Mouse (Mus musculus) lung, postnatal 36 days (tissue): ENCODE measurements around the gene 2900026A02Rik.

Source experiments
- DNase-seq: peaks from one replicate; pipeline ENCODE4 v3.0.0; 2022; ENCODE audit warnings: mixed read lengths

2900026A02Rik gene

GRCm38 (mm10) chr5:113119861-113120465 is 101.1 kb downstream of the 2900026A02Rik start:
- DNase-seq, result no peak

- DNase-seq, result no peak
Observed at GRCm38 (mm10) chr5:113119291-113119690, 101.7 kb downstream of the 2900026A02Rik start.

GRCm38 (mm10) chr5:113118695-113119094 is 102.3 kb downstream of the 2900026A02Rik start:
- DNase-seq, result peak; percentile 42

- DNase-seq, result no peak
Observed at GRCm38 (mm10) chr5:113117361-113117760, 103.7 kb downstream of the 2900026A02Rik start.

GRCm38 (mm10) chr5:113115896-113116295 is 105.1 kb downstream of the 2900026A02Rik start:
- DNase-seq, result no peak

DNA sequence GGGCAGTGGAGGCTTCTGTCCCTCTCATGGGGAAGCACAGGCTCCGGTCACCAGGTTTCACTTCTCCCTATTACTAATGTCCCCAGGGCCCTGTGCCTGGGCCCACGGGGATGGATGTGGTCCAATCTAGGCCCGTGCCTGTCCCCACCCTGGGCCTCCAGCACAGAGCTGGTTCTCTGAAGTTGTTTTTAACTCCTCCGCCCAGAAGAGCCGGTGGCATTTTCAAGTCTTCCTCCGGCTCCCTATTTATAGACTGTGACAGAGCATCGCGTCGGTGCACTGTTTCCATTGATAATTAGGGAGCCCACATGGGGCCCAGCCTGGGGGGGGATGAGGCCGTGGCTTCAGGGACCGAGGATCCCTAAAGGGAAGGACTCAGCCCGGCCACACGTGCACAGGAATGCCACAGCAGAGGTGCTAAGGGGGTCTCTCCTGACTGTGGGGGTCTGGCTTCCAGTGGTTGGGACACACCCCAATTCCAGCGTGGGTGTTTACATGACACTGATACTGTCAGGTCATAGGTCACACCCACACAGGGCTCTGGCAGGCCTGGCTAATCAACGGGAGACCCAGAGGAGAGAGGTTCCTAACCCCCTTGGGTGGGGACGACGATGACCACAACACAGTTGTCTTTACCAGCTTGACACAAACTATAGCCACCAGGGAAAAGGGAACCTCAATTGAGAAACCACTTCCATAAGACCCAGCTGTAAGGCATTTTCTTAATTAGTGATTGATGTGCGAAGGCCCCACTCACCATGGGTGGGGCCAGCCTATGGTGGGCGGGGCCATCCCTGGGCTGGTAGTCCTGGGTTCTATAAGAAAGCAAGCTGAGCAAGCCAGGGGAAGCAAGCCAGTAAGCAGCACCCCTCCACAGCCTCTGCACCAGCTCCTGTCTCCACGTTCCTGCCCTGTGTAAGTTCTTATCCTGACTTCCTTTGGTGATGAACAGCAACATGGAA is 106.5 kb downstream of the 2900026A02Rik start:
- peak; percentile 39 for DNase-seq

DNA sequence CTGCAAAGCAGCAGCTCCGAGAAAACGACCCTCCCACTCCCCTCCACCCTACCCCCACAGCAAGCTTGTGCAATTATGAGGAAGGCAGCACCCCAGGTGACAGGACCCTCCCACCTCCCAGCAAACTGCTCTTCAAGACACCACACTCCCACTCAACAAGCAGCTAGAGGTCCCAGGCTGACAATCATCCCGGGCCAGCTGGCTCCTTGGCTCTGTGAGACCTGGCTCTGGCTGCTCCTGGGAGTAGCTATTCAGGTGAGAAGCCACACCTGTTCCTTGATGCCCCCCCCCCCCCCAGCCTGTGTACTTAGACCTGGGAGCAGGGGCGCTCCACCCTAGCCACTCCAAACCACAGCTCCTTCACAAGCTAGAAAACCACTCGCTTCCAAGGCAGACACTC is 107.9 kb downstream of the 2900026A02Rik start:
- DNase-seq, result no peak

DNA sequence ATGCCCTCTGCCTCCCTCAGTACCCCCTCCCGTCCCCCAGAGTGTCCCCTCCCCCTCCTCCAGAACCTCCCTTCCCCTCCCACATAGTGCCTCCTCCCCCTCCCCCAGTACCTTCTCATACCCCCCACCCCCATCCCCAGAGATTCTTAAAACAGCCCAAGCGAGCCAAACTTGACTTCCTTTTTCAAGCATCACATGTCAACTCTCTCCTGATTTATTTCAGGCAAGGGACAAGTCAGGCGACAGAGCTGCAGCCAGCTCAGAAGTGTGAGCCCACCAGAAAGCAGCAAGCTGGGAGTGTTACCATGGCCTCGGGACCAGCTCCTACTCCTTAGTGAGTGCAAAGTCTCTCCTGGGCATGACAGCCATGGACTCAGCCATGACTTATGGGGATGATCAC is 109.7 kb downstream of the 2900026A02Rik start:
- no peak for DNase-seq

- DNase-seq, result no peak
Observed at GRCm38 (mm10) chr5:113110929-113111328, 110.1 kb downstream of the 2900026A02Rik start.

GRCm38 (mm10) chr5:113109651-113110050 is 111.4 kb downstream of the 2900026A02Rik start:
- peak; percentile 82 for DNase-seq

DNA sequence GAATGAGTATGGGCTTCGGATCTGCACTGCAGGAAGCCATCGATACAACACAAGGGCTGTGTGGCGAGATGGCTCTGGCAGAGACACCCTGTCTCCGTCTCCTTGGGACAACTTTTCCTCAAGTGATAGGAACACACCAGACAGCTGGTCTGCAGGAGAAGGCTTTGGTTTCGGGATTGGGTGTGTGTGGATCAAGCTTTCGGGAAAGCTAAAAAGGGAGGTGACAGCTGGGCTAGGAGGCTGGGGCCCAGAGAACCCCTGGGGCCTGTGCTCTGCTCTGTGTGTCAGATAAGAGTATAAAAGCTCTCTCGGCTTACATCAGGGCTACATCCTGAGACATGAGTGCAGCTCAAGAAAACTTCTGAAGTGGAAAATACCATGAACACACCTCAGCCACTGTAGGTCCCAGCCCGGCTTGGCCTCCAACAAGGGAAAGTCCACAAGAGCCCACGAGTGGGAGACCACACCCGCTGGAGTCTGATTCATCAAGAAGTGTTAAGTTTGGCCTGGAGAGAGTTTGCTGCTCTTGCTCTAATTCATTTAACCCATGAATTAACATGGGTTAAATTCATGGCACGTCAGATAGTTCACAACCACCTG is 112.8 kb downstream of the 2900026A02Rik start:
- no peak for DNase-seq

DNA sequence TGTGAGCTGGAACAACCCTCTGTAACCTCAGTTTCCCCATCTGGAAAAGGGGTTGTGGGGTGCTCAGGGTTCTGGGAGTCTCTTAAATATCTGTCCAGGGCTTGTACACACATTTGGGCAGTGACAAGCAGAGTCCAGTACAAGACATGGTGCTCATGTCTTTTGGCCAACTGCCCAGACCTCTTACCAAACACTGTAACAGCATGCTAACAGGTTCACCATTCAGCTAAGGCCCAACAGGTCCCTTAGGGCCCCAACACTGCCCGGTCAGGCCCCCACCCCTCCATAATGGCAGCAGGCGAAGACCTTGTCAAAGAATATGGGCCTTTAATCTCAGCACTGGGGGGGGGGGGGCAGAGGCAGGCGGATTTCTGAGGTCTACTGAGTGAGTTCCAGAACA is 113.3 kb downstream of the 2900026A02Rik start:
- DNase-seq, result peak; percentile 78

DNA sequence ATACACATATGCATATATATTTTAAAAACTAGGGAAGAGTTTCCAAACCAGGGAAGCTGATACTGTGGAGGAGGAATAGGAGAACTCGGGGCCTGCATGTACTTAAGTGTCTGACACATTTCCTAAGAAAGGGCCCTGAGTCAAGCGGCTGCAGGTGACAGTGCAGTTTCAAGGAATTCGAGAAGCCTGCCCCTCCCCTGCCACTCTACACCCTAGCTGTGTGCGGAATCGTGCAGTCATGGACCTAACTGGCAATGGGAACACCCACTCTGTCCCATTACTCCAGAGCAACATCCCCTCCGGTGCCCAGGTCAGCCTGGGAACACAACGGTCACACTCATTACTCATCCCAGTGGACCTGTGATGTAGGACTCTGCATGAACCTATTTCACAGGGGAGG is 114.4 kb downstream of the 2900026A02Rik start:
- no peak for DNase-seq

DNA sequence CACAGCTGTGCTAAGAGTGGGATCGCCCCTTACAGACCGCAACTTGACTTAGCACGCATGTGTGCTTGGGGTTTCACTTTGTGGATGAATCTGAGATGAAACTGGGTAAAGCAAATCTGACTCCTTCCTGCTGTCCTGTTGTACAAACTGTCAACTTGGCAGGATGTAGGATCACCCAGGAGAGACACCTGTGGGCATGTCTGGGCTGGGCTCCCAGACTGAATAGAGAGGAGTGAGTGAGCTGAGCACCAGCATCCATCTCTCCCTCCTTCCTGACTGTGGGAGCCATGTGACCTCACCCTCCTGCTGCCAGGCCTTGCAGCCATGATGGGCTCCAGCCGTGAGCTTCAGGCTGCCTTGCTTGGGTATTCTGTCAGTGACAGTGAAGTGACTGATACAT is 115.6 kb downstream of the 2900026A02Rik start:
- no peak for DNase-seq

GRCm38 (mm10) chr5:113105035-113105434 is 116.0 kb downstream of the 2900026A02Rik start:
- DNase-seq, result no peak

- DNase-seq, result no peak
Observed at GRCm38 (mm10) chr5:113102455-113102854, 118.6 kb downstream of the 2900026A02Rik start.

GRCm38 (mm10) chr5:113101457-113101856 is 119.6 kb downstream of the 2900026A02Rik start:
- DNase-seq, result no peak

DNA sequence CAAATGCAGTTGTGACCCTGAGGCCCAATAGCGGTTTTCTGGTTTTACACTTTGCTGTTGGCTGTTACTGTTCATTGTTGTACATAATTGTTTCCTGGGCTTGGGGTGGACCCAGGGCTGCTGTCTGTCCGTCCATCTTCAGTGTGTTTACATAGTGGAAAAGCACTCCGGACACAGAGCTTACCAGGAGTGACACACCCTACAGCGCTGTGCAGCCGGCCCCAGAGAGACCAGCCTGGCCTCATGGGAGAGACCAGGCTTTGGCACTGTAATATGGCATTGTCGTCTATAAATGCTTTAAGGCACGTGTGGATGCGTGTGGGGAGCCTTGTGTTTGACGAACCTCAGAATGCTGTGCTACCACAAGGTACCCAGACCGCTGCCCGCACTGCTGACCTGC is 120.6 kb downstream of the 2900026A02Rik start:
- peak; percentile 73 for DNase-seq

GRCm38 (mm10) chr5:113099546-113099945 is 121.5 kb downstream of the 2900026A02Rik start:
- peak; percentile 94 for DNase-seq

GRCm38 (mm10) chr5:113097551-113097950 is 123.5 kb downstream of the 2900026A02Rik start:
- no peak for DNase-seq

DNA sequence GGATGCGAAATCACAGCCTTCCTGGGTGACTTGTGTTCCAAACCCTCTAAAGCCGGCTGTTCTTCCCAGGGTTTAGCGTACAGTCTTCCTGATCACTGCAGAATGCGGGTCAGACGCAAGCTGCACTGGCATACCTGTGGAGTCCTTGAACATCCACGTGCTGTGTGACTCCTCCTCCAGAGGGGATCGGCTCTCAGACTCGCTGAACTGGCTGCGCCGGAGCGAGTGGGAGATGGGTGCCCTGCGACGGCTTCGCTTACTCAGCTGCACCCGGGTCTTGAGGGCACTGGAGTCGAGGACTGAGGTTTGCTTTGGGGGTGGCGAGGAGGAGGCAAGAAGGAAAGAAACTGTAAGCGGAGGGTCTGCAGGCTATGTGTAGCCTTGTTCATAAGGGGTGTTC is 125.6 kb downstream of the 2900026A02Rik start:
- peak; percentile 42 for DNase-seq

GRCm38 (mm10) chr5:113092406-113092805 is 128.6 kb downstream of the 2900026A02Rik start:
- DNase-seq, result no peak

GRCm38 (mm10) chr5:113091162-113091561 is 129.9 kb downstream of the 2900026A02Rik start:
- peak; percentile 61 for DNase-seq

DNA sequence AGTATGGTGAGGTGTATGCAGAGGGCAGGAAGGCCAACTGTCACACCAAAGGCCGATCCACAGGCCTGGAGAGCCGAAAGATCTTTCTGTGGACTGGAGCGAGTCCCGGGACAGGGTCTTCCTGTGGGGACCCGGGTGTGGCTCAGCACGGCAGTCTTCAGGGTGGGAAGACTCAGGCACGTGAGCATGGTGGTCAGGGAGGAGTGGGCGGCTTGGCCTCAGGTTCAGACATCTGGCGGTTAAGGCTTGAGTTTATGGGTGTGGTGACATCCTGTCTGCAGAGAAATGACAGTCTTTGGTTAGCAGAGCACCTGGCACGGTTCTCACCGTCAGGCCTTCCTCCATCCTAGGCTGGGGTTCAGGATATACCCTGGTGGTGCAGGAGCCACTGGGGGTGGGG is 130.3 kb downstream of the 2900026A02Rik start:
- no peak for DNase-seq
